14 mouse cellular contexts compared by ENCODE assay signal in genomic region chr16:23232691-23233090, GRCm38 (mm10). TPM values are rescaled to one million over a fixed set of nuclear protein-coding genes. Genes with fewer than 3 reads are reported as not detected.
DNase-seq lines count a peak whose midpoint lies in the region; ATAC-seq and TF ChIP-seq lines count a peak whose summit lies in the region.
"Had no signal": no experiment of that assay in that cellular context is flagged by ENCODE, and none has a peak within 500 bp of the region (broad histone marks: within the 10 kb centered on the region; RNA-seq: fewer than 3 reads in every experiment).

No protein-coding gene starts in this region.

- 53% methylated on average over 7 of the region's 7 CpGs for WGBS in macrophage (ENCODE audit: missing documents)
- WGBS in midbrain, embryonic 13.5 days: 86% methylated on average over 7 of the region's 7 CpGs
- WGBS in midbrain, embryonic 10.5 days: 85% methylated on average over 7 of the region's 7 CpGs

- peak overlapping the region; percentile 44; the same call in 1 of the 2 replicates for H3K27ac ChIP-seq in layer of hippocampus, adult 2 months
- H3K27ac ChIP-seq in bone marrow macrophage, adult 2 months (ENCODE audit: insufficient read depth, low read depth, low read length): peak overlapping the region; percentile 89
- H3K27ac ChIP-seq in macrophage: peak overlapping the region; percentile 60
- H3K27ac ChIP-seq in midbrain, embryonic 13.5 days: no peak overlapping the region
- no peak overlapping the region for H3K27ac ChIP-seq in midbrain, embryonic 10.5 days (replicated peaks)
- H3K27ac ChIP-seq: hindbrain, embryonic 10.5 days had no signal

- H3K79me2 ChIP-seq in macrophage (ENCODE audit: inconsistent target): peaks cover 36% of the 10 kb centered on the region

- TF ChIP-seq POLR2A in bone marrow macrophage, adult 2 months (IDR thresholded peaks at IDR 0.05; ENCODE audit: borderline replicate concordance, low read depth, low read length): no peak

- no peaks in the 10 kb centered on the region for H3K36me3 ChIP-seq in macrophage (ENCODE audit: inconsistent target)
- peaks cover 13% of the 10 kb centered on the region for H3K36me3 ChIP-seq in midbrain, embryonic 13.5 days
- H3K36me3 ChIP-seq in midbrain, embryonic 10.5 days: peaks cover 16% of the 10 kb centered on the region

- no peak for ATAC-seq in midbrain, embryonic 13.5 days
- ATAC-seq: forebrain, embryonic 16.5 days had no signal

- H3K4me2 ChIP-seq in midbrain, embryonic 13.5 days (replicated peaks): no peak overlapping the region

- peaks cover 74% of the 10 kb centered on the region for H3K4me1 ChIP-seq in bone marrow macrophage, adult 2 months (ENCODE audit: control insufficient read depth, insufficient read depth, low read length)
- H3K4me1 ChIP-seq in midbrain, embryonic 13.5 days (replicated peaks): peaks cover 22% of the 10 kb centered on the region
- H3K4me1 ChIP-seq in midbrain, embryonic 10.5 days: peaks cover 30% of the 10 kb centered on the region

- H3K9ac ChIP-seq in midbrain, embryonic 13.5 days (replicated peaks): no peak overlapping the region
- H3K9ac ChIP-seq: liver, postnatal 0 days had no signal

- peak; percentile 71 for DNase-seq in adrenal gland, adult 2 months
- DNase-seq in adrenal gland, postnatal 4 days (ENCODE audit: low spot score in 2 of 2): no peak
- DNase-seq in layer of hippocampus, adult 2 months (ENCODE audit: low spot score in 2 of 2): no peak
- no peak for DNase-seq in layer of hippocampus, adult 9-11 months
- no peak for DNase-seq in midbrain, embryonic 10.5 days (ENCODE audit: low spot score)
- DNase-seq: cerebellum, postnatal 25 days; thymus, adult 18-20 months had no signal

- H3K4me3 ChIP-seq in layer of hippocampus, adult 2 months: no peak overlapping the region
- 0 out of 2 replicates have a peak overlapping the region, but pooled peaks have one; percentile 21 for H3K4me3 ChIP-seq in bone marrow macrophage, adult 2 months (ENCODE audit: insufficient read depth, low read length)
- H3K4me3 ChIP-seq in macrophage (ENCODE audit: inconsistent target): no peak overlapping the region
- no peak overlapping the region for H3K4me3 ChIP-seq in midbrain, embryonic 13.5 days (replicated peaks)
- H3K4me3 ChIP-seq in midbrain, embryonic 10.5 days: no peak overlapping the region
- H3K4me3 ChIP-seq: hindbrain, embryonic 10.5 days; myocyte had no signal

- H3K9me3 ChIP-seq in midbrain, embryonic 13.5 days: no peaks in the 10 kb centered on the region
- no peaks in the 10 kb centered on the region for H3K9me3 ChIP-seq in midbrain, embryonic 10.5 days (replicated peaks)
- H3K9me3 ChIP-seq: hindbrain, embryonic 10.5 days had no signal

- TF ChIP-seq CTCF in layer of hippocampus, adult 2 months (conservative IDR thresholded peaks at IDR 0.05): no peak
- no peak for TF ChIP-seq CTCF in bone marrow macrophage, adult 2 months (IDR thresholded peaks at IDR 0.05; ENCODE audit: low read depth, low read length)

- no peaks in the 10 kb centered on the region for H3K27me3 ChIP-seq in midbrain, embryonic 13.5 days
- H3K27me3 ChIP-seq in midbrain, embryonic 10.5 days (ENCODE audit: low read depth, poor library complexity, severe bottlenecking): peaks cover 3% of the 10 kb centered on the region; the same call in 1 of the 2 replicates

RNA-seq across cellular contexts. Expression of gene St6gal1, which starts 8.2 kb away (rescaled TPM):
- 10 to 100 TPM; 32.2 to 49.5 TPM for total RNA-seq in adrenal gland, adult 2 months (2021)
- 23.1 and 24.2 TPM in 2 replicates for polyA plus RNA-seq in adrenal gland, adult 2 months (2012; rRNA removed)
- 10 to 100 TPM; 46.6 to 56.3 TPM for total RNA-seq in adrenal gland, postnatal 4 days (2021)
- total RNA-seq in layer of hippocampus, adult 2 months (2021): 10 to 100 TPM; 15.2 to 17.3 TPM
- 66.4 and 77.2 TPM in 2 replicates for polyA plus RNA-seq in bone marrow macrophage, adult 2 months (2012; ENCODE audit: insufficient read depth, insufficient read length, missing spikeins)
- 10 to 100 TPM in 12 of 26 experiments, 1 to 10 TPM in 12, under 1 TPM in 2; 0.26 to 52.6 (median 8.3) TPM for total RNA-seq in macrophage (2018; cell fraction: chromatin; rRNA removed)
- total RNA-seq in macrophage (2018; cell fraction: cytosol; rRNA removed): 10 to 100 TPM in 16 of 26 experiments, 1 to 10 TPM in 10; 5.6 to 72.7 (median 28.0) TPM
- total RNA-seq in macrophage (2018; cell fraction: nucleus; rRNA removed): 10 to 100 TPM in 16 of 26 experiments, 1 to 10 TPM in 10; 6.9 to 68.1 (median 19.1) TPM
- polyA plus RNA-seq in macrophage (2018): 24.0 to 59.9 TPM (median 43.6 TPM) in 3 replicates
- 43.1 and 44.5 TPM in 2 replicates for polyA plus RNA-seq in midbrain, embryonic 13.5 days (2015; fragmentation: Nextera tagmentation; extraction: Ambion mirVana)
- polyA plus RNA-seq in midbrain, embryonic 10.5 days (2016; fragmentation: Nextera tagmentation; extraction: Ambion mirVana): 17.5 and 23.4 TPM in 2 replicates

Comparison
In these comparisons a context has a peak if more than half of its experiments do, and no peak if none do; other contexts are left out.
1. H3K27ac ChIP-seq: peak in layer of hippocampus, adult 2 months (single experiment), bone marrow macrophage, adult 2 months (single experiment) and macrophage (single experiment); none in midbrain, embryonic 13.5 days (single experiment) and midbrain, embryonic 10.5 days (single experiment).